Mouse (Mus musculus) heart, postnatal 36 days (tissue): ENCODE results near the gene Cabp2. TPM values are rescaled to one million over a fixed set of nuclear protein-coding genes. Genes with fewer than 3 reads are reported as not detected.

Experiments
- DNase-seq, 2 experiments: peaks; one replicate each; pipeline ENCODE4 v3.0.0; 2021 to 2022
- intact Hi-C: fragments of 180-260 bp; cut with DNase I; formaldehyde crosslinking; loops from one replicate; pipeline ENCODE4 v1.15.1; 2025
- total RNA-seq, 2 experiments: library from RNA; stranded (reverse); gene quantifications; 2 replicates each; pipeline ENCODE4 v1.2.3; 2021

Gene Cabp2
- total RNA-seq, 2 experiments from 2014 or later = not detected

DNA sequence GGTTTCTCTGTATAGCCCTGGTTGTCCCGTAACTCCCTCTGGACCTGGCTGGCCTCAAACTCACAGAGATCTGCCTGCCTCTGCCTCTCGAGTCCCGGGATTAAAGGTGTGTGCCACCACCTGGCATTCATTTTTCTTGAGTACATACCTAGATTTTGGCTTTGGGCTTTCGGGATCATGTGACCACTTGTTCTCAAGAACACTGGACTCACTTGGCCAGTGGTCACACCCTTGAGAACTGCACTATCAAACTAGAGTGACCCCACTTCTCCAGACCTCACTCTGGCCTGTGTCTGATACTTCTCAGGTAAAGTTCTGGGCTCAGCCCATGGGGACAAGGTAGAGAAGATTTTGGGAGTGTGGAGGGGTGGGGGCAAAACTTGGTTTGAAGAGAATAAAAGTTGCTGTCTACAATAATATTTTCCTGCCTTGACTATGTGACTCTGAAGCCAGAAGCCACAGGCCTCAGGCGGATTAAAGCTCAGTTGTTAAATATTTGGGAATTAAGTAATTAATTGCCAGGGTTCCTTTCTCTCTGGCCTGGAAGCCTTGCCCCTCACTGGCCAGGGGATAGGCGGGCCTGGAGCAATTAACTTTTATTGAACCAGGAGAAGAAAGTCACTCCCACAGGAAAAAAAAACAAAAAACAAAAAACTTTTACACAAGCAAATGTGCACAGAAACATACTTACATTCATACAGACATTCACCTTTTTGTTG, 8.5 kb upstream of the Cabp2 start:
- DNase-seq = no peak
- intact Hi-C loops = no loop called here

DNA sequence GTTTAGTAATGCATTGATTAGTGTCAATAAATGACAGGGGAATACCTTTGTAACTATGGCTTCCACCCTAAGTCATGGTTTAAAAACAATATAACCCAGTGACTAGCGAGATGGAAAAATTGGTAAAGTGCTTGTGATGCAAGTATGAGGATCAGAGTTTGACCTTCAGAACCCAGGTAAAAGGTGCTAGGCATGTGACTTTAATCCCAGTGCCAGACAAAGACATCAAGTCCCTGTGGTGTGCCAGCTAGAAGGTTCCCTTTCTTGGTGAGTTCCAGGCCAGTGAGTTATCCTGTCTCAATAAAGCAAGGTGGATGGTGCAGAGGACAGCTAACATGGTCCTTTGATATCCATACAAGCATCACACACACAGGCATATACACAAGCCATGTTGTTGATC, 5.8 kb upstream of the Cabp2 start:
- intact Hi-C loops = no loop called here
- no peak for DNase-seq

DNA sequence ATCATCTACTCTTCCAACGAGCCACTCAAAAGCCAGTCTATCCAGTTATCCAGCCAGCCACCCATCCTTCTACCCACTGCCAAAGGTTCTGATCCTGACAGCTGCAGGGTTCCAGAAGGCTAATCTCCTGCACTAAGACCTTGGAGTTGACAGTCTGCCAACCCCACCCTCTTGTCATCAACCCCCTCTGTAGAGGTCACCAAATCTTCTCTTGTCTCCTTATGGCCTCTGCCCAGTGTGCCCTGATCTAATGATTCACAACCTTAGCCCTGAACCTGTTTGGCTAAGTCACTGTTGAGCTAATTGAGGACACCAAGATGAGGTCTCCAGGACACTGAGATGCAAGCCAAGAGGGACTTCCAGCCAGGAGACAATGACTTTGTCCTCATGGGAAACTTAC, 1.8 kb upstream of the Cabp2 start:
- intact Hi-C loops = no loop called here
- DNase-seq = no peak

DNA sequence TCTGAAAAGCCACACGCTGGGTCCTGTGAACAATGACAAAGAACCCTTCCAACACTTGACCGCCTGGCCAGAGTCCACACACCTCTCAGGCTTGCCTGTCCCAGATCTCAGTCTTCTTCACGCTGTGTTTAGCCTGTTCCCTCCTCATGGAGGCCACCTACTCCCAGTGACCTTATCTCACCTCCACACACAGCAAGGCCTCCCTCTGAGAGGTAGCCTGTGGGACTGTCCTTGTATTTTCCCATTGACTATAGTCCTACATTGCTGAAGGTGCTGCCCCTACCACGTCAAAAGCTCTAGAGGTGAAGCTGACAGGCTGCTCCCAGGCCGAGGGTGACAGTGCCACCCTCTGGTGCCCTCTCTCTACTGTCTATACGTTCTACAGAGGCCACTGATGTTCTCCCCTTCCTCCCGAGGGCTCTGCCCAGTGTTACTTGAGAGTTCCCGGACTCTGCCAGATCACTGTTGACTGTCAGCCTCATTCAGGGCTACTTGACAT, 818 bp upstream of the Cabp2 start:
- DNase-seq = no peak
- intact Hi-C loops = no loop called here

DNA sequence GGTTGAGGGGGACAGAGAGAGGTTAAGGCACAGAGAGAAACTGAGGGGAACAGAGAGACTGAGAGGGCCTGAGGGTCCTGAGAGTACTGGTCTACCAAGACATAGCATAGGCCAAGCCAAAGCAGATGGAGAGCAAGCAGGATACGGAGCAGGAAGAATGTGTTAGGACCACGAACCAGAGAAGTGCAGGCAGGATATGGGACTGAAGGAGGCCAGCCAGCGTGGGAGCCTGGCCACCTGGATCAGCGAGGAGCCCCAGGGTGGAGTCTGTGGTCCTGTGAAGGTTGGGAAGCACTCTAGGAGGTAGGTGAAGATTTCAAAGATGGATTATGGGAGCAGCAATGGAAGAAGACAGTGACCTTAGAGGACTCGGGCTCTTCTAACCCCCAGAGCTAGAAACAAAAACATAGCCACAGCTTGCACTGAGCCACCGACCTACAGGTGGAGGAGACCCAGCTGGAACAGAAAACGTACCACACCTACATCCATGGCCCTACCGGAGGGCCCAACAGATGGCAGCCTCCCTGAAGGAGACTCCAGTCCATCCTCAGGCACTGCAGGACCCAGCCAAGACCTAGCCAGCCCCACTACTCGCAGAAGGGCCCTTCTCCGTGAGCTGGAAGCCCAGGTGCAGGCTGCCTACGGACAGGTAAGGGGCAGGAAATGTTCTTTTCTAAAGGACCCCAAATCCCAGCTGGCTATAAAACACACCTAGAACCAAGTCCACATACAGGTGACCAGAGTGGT, 1.0 kb downstream of the Cabp2 start:
- no peak for DNase-seq
- intact Hi-C loops = no loop called here

DNA sequence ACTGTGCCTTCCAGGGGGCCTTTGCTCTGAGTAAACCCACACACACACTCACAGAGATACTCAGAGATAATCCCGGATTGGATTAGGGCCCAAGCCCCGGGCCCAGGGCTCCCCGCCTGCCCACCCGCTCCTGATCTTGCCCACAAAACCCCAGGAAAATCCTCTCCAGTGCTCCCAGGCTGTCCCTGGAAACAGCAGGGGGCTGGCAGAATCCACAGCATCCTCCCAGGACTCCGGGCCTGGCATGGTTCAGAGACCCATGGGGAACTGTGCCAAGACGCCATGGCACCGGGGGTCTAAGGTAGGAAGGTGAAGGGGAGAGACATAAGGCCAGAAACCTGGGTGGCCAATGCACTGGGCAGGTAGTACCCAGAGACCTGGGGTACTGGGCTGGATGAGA, 1.9 kb downstream of the Cabp2 start:
- intact Hi-C loops = no loop called here
- DNase-seq = no peak

DNA sequence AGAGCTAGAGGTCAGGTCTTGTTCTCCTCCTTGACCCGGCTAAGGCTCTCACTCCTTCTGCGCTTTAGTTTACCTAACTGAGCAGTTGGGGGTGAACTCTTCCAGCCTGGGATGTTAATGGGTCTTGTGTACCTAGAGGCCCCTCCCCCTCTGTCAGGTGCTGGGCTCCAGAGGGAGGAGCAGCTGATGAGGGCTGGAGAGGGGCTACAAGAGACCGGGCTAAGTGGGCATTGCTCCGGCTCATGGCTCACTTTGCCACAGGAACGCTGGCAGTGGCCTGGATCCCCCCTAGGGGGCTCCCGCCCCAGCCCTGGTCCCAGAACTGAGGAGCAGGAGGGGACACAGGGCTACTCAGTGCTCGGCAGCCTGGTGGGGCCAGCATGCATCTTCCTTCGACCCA, 2.4 kb downstream of the Cabp2 start:
- DNase-seq = no peak
- intact Hi-C loops = no loop called here

DNA sequence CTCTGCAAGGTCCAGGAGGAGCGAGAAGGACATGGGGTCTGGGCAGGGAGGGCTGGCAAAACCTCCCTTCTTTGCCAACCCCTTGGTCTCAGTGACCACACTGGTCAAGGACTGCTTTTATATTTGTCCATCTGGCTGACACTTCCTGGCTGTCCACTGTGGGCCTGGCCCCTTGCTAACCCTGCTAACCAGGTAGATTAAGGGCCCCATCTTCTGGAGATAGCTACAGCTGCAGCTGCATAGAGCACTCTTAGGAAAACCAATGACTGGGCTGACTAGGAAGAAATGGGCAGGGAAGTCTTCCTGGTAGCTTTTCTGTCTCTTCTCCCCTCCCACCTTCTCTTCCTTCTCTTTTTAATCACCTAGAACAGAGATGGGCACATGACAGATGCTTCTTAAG, 3.6 kb downstream of the Cabp2 start:
- DNase-seq = no peak
- intact Hi-C loops = no loop called here

DNA sequence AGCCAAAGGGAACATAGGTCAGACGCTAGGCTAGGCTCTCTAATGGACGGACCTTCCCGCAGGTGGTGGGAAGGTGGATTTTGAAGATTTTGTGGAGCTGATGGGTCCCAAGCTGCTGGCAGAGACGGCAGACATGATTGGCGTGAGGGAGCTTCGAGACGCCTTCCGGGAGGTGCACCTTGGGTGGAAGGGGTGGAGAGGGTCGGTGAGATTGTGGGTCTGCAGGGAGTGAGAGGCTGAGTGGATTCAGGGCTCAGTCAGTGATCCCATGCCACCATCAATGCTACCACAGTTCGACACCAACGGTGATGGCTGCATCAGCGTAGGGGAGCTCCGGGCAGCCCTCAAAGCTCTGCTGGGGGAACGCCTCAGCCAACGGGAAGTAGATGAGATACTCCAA, 4.8 kb downstream of the Cabp2 start:
- DNase-seq = no peak
- intact Hi-C loops = no loop called here

DNA sequence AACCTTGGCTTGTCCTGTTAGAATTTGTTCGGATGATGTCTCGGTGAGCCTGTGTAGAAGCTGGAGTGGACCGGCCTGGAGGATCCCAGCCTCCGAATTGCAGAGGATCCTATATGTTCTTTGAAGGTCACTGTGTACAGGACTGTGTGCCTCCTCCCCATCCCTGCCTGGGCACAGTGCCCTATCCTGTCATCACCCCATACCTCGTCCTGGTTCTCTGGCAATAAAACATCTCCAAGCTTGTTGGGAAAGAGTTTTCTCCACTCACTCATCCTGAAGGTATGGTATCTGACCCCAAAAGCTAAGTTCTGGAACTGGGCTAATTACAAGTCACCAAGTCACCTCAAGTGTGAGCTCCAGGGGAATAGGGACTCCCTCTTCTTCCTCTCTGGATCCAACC, 5.7 kb downstream of the Cabp2 start:
- DNase-seq = no peak
- intact Hi-C loops = no loop called here

DNA sequence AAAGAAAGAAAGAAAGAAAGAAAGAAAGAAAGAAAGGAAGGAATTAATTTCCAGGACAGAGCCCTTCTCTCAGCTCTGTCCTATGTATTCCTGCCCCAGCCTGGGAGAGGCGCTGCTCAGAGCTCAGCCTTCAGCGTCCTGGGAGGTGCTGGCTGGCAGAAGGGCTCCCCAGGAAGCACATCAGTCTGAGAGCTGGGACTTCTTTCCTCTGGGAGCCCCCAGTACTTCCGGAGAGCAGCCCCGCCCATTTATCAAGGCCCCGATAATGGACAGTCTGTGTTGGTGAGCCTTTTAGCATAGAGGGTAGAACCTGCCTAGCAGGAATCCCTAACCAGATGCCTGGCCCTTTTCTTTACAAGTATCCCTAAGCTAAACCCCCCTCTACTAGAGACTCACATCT, 6.8 kb downstream of the Cabp2 start:
- DNase-seq = no peak
- intact Hi-C loops = no loop called here

DNA sequence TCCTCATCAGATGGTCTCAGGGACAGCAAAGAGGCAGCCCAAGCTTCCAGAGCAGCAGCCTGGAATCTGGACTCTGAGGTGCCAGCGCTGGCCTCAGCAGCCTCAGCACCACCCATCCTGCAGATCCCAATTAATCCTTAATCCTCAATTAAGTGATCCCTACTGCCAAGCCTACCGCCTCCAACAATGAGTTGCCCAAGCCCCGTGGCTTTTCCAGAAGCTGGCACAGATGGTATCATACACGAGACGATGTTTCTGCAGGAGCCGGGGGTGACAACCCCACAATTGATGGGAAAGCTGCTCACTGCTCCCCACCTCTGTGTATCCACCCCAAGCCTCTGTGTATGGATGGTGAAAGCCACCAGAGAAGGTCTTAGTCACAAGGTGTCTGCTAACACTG, 7.8 kb downstream of the Cabp2 start:
- DNase-seq = no peak
- intact Hi-C loops = no loop called here

DNA sequence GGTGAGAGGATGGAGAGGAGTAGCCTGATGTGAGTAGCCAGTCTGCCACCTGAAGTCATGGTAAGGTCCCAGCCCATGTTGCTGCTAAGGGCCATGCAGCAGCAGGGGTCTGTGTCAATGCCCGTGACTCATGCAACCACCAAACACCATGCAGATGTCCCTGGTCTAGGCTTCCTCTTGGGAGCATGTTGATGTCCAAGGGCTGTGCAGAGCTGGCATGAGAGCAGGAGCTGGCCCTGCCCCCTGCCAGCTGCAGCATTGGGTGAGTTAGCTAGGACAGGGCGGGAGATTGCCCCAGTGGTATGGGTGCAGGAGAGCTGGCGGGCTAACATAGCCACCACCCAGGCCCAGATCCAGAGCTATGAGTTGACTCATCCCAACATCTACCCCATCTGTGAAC, 9.1 kb downstream of the Cabp2 start:
- intact Hi-C loops = no loop called here
- DNase-seq = no peak

DNA sequence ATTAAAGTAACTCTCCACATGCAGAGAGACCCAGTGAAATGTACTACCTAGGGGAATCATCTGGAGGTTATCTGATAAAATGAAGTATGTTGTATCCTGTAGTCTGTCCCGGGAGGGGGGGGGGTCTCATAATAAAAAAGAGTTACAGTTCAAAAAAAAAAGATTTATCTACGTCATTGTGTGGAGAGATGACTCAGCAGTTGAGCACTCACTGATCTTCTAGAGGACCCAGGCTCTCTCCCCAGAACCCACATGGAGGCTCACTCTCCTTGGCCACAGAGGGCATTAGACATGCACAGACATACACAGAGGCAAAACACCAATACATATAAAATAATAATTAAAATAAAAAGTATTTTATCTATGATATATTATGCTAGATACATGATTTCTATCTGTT, 10.0 kb downstream of the Cabp2 start:
- intact Hi-C loops = no loop called here
- no peak for DNase-seq

DNA sequence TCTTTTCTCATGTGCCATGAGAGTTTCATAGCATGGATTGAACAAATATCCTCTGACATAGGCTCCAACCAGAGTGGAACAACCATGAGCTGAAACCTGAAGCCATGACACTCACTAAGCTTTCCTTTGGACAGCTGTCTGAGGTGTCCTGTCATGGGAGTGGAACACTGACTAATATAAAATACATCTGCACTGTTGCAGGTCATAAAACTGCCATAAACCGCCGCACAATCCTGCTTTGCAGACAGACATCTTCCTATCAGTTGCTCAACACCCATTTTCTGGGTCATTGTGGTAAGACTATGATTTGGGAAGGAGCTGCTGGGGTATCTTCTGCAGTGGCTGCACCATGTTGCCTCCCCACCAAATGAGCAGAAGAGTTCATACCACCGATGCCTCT, 11.4 kb downstream of the Cabp2 start:
- intact Hi-C loops = no loop called here
- no peak for DNase-seq

DNA sequence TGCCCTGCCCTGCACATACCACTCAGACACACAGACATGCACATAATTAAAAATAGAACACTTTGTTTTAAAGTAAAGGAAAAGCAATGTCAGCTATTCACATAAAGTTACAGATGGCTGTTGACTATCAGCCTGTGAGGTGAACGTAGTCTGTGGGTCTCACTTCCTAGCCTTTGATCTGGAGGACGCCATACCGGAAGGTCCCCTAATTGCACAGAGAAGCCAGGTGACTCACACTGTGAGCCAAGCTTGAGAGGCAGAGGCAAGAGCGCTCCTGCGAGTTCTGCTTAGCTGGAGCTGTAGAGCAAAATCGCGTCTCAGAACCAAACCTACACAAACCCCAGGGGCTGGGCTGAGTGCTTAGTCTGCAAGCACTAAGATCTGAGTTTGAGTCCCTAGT, 12.4 kb downstream of the Cabp2 start:
- intact Hi-C loops = no loop called here
- DNase-seq = no peak

DNA sequence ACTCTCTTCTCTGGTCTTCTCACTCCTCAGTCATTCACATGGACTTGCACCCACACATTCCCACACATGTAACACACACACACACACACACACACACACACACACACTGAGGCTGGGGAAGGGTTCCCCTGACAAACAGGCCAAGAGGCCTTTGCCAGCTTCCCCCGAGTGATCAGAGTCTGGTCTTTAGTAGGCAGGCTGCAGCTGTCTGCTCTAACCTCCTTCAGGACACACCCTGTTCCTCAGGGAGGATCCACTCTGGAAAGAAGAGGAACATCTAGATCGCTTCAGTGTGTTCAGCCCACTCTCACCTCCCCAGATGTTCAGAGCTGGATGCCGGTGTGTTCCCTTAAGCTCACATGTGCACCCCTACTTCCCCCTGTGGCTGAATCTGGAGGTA, 13.0 kb downstream of the Cabp2 start:
- no peak for DNase-seq
- intact Hi-C loops = no loop called here

DNA sequence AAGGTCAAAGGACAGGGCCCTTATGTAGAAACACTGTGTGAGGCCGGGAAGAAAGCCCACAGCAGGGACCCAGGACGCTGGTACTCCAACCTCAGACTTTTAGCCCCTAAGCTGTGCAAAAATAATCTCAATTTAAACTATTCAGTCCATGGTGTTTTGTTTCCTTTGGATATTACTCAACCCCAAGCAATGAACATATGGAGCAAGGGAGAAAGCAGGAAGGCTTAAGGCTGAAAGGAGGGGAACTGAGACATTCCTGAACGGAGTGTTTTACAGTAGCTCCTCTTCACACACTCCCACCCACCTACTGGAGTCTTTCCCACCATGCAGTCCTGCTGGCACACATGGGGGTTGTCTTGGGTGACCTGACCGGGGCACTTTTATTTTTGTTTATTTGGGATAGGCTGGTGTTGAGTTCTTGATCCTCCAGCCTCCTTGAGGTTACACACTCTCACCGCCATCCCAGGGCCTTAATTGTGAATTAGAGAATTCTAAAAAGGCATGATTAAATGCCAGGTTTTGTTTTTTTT, 13.5 kb downstream of the Cabp2 start:
- no peak for DNase-seq
- intact Hi-C loops = no loop called here

DNA sequence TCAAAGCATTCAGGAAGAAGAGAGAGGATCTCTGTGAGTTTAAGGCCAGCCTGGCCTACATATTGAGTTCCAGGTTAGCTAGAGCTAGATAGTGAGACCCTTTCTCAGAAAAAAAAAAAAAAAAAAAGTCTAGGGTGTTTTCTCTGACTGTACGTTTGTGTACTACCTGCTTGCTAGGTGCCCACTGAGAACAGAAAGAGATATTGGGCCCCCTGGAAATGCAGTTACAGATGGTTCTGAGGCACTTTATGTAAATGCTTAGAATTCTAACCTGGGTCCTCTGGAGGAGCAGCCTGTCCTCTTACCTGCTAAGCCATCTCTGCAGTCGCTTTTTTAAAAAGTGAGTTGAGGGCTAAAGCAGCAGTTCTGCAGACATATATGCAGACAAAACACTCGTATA, 14.4 kb downstream of the Cabp2 start:
- intact Hi-C loops = no loop called here
- no peak for DNase-seq

DNA sequence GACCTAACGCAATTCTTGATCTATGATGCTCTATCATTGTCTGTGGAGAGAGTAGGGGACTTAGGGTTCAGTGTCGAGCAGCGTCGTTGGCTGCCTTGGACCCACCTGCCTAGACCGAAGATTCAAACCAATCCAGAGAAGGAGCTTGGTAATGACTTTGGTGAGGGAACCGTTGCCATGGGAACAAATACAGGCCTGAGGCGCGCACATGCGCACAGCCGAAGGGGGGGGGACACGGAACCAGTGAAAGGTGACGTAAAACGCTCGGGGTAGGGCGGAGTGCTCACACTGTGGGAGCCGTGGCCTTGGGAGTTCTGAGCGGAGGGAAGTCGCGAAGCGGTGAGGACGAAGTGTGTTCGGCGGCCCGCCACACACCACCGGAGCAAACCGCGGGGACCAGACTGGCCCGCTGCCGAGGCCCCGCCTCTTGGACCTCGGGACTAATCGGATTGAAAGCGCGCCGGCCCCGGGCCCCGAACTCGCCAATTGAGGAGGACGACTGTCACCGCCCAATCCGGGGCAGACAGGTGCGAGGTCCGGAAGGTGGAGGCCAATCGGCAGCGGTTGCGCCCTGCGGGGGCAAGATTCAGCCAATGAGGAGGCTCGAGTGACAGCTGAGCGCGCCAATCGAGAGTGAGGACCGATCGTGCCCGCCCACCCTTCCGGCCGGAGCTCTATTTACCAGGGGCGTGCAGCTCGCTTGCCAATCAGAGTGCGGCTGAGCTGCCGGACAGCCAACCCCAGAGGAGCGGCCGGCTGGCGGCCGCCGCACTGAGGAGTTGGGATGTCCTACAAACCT, 15.5 kb downstream of the Cabp2 start, which contains the start of gene Cdk2ap2:
TSS of gene Cdk2ap2 (plus strand) at position 541 of the 799 bp plus-strand sequence.
- intact Hi-C loops = no loop called here
- peak; percentile 100 for DNase-seq

DNA sequence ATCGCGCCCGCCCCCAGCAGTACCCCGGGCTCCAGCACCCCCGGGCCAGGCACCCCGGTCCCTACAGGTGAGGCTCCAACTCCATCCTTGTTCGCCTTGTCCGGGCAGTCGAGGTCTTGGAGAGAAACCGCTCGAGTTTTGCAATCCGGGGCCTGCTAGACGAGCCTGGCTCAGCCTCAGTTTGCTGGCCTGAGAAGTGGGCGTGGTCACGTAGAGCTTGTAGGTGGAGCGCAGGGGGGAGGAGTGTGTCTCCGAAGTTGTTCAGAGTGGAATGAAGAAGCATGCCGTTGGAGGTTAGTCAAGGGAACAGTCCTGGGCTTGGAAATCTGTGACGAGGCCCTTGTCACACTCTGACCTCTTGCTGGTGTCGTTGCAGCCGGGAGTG, 16.1 kb downstream of the Cabp2 start:
- DNase-seq = no peak
- intact Hi-C loops = no loop called here
